Mouse (Mus musculus): ENCODE measurements around the gene Psapl1.
"Not testable (repeated sequence)": the region's sequence is repeated elsewhere in the genome, so short reads cannot be mapped to it uniquely, and the experiment has no call there.

The Psapl1 gene

DNA sequence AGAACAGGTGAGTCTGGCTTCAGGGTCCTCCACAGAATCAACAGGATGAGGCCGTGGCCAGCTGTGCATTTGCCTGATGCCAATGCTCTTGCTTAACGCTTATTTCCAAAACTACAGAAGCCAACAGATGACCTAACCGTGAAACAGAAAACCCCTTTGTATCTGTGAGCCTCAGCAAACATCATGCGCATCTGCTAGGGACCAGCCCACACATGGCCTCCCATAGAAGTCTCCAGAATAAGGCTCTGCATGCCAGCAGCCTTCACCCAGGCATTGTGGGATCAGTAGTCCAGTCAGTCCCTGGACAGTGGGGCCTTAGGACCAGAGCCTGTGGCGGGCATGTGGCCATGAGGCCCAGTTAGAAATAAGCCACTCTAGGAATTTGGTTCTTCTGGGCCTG is 400 bp upstream of the Psapl1 start:
- DNase-seq (ENCODE audit: low read depth) = no peak

DNA sequence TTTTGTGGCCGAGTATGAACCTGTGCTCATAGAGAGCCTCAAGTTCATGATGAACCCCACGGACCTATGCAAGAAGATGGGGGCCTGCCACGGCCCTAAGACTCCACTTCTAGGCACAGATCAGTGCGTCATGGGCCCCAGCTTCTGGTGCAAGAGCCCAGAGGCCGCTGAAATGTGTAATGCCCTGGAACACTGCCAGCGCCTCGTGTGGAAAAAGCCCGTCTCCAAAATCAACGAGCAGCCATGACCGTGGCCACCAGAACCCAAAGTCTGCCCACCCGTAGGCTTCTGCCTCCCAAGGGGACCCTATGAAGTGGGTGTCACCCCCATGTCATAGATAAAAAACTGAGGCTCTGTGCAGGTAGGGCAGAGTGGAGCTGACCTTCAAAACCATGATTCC is 1.6 kb downstream of the Psapl1 start:
- DNase-seq (ENCODE audit: low read depth) = no peak

DNA sequence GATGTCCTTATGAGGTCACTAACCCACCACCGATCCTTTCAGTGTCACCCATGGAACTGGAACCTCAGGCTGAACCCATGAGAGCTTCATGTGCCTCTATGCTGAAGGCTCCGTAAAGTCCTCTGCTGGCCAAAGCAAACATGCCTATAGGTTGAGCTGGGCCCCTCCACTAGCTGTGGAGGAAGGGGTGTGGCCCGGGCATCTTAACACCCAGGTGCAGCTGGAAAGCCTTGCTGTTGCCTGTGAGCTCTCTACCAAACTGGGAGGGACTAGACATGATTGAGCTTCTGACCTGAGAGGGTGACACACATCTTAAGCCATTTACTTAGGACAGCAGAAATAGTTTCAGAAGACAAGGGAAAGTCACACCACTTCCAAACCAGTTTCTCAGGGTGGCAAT is 5.0 kb downstream of the Psapl1 start:
- DNase-seq (ENCODE audit: low read depth) = no peak

DNA sequence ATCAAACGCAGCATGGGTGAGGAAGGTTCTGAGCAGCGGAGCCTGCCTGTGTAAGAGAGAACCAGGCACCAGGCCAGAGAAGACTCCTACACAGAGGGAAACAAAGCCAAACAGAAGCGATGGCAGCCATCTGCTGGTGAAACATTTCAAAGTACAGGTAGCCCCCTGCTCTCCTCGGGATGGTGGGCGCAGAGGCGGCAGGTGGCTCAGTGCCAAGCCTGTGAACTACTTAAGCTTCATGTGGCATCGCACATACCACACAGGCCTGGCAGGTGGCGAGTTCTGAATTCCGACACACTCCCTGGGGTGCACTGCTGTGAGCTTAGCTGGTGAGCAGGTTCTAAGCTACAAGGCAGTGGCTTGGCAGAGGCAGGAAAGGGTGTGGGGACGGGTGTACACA is 9.5 kb downstream of the Psapl1 start:
- DNase-seq (ENCODE audit: low read depth) = no peak

DNA sequence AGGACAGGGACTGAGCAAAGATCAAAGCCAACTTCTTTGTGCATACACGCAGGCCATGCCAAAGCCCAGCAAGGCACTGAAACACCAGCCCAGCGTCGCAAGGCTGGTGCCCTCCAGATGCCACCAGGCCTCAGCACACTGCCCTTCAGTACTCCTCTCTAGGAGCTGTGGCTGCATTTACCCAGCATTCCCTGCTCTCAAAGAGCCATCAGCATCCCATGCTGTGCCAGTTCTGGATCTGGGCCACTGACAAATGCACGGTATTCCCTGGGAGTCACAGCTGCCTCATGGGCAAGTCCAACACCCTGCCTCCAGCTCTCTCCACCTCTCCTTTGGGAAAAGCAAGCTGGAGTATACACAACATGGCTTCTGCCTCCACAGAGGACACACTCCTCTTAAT is 16.3 kb downstream of the Psapl1 start:
- no peak for DNase-seq (ENCODE audit: low read depth)

DNA sequence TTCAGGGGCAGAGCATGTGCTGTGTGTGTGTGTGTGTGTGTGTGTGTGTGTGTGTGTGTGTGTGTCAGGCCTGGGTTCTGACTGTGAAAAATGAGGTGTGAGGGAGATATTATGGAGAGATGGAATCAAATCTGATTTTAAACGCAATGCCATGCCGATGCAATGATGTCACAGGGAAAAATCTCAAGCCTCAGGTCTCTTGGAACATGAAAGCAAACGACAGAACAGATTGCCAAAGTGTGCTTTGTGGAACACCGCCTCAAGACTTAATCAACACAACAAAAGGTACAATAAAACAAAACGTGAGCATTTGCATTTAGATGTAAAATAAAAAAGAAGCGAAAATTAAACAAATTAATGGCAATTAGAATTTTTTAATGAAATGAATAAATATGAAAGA is 16.8 kb downstream of the Psapl1 start:
- DNase-seq (ENCODE audit: low read depth) = no peak

DNA sequence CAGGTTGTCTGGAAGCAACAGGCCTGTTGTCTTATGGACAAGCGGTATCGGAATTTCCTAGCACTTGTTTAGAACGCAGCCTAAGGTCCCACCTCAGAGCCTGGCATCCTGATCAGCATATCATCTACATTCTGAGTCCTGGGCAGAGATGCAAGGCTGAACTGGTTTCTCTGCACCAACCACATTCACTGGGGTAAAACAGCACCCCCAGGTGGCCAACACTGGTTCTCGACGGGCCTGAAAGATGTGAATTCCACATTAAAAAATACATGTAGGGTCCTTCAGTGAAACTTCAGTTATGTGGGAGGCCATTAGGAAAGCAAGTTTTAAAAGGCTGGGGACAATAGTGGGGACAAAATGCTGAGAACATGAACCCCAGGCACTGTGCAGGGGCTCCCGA is 20.0 kb downstream of the Psapl1 start:
- peak; percentile 56 for DNase-seq (ENCODE audit: low read depth)

DNA sequence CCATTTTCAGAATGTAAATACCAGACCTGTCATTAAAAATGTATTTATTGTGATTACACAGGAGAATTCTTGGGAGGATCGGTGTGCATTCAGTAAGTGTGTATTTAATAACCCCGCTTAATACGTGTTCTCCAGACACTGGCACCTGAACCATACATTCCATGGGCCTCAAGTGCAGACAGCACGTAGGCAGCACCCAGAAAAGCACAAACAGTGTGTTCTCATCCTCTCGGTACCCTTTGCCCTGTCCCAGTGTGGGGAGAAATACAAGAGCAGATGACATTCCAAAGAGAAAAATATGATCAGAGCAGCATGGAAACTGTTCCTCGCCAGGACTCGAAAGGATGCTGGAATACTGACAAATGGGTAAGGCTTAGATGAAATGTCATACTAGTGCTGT is 22.0 kb downstream of the Psapl1 start:
- no peak for DNase-seq (ENCODE audit: low read depth)

DNA sequence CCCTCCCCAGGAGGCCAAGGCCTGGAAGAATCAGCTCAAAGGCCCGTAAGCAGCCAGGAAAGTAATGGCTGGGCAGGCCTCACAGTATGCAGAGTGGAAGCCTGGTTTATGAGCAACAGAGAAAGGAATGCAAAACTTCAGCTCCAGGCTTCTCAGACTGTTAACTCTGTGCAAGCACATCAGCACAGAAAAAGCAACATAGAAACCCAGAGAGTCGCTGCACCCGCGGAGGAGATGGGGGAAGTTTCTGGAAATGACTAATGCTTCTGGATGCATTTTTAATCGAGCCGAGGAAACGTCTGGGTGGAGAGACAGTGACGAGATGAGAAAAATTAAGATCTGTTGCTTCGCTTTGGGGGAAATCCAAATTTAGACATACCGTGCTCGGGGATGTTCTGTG is 22.5 kb downstream of the Psapl1 start:
- DNase-seq (ENCODE audit: low read depth) = peak; percentile 82

DNA sequence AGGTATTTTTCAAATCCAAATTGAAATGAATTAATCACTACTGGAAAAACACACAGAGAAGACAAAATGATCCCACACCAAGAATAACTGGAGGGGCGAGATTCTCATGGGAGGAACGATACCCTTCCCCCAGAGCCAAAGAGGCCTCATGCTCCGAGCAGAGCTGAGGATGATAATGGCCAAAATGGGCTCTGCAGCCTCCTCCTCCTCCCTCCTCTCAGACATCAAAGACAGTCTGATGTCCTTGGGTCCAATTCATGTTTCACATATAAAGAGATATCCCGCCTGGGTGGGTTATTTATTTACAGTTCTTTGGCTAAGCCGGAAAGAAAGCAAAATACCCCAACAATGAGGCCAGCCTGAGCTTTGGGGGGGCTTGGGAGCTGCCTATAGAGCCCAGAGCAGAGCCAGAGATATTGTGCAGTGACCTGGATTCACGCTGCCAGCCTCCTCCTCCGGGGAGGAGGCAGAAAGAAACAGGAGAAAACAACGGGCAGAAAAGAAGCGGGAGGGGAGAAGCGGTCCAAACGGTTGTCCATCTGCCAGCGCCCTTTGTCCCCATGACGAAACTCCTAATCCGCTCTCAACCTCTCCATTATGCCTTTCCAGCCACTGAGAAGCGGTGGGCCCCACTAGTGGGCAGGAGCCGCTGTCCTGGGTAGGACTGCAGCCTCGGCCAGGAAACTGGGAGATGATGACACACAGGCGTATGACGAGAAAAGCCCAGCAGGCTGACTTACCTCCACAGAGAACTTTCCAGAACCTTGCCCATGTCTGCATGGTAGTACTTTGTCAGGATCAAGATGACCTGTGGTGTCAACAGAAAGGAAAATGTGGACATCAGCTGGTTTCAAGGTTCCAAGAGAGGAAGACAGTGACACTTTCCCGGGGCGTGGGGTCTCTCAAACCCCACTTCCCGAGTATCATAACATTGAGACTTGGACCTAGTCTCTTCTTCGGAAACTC is 24.9 kb downstream of the Psapl1 start:
- no peak for DNase-seq (ENCODE audit: low read depth)

DNA sequence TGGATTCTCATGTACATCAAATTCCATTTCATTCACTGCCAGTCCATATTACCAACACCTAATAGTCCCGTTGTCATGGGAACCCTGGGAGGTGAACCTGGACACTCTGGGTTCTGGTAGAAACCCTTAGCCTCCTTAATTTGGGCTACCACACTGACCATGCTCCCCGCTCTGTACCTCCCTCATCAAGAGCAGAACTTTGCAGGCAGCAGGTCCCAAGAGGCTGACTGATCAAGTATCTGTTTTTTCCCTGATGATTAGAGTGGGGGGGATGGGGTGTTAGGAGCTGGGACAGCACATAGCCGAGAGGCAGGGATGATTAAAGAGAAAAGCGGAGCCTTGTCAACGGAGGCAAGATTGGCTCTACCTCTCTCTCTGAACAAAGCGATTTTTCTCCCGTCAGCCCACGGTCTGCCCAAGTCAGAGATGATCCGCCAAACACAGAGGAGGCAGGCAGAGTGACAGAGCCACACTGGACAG is 26.5 kb downstream of the Psapl1 start:
- DNase-seq (ENCODE audit: low read depth) = no peak

DNA sequence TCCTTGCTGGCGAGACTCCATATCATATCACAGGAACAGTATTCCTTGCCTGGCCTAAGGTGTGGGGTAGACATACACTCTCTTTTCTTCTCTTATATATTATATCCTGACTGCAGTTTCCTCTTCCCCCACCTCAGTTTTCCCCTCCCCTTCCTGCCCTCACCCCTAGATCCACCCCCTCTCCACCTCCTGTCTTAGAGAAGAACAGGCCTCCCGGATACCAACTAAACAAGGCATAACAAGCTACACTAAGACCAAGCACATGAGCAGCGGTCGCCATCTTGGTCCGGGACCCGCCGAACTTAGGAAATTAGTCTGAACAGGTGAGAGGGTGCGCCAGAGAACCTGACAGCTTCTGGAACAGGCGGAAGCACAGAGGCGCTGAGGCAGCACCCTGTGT is 33.7 kb downstream of the Psapl1 start:
- DNase-seq (ENCODE audit: low read depth) = not testable (repeated sequence)

DNA sequence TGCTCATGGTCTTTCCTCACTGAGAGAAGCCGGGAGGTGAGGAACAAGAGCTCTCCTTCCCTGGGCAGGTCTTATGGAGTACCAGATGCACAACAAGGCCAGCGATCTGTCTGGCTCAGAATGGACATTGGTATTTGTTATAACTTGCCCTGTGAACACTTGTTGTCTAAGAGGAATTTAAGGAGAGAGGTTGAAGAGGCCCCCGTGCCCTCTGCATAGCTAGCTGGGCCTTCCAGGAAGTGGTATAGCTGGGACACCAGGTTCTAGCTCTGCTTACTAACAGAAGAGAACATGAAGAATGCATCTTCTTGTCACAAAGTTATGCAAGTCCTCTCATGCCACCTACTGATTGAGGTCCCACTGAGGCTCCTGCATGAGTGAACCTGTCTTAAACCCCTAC is 44.2 kb downstream of the Psapl1 start:
- DNase-seq (ENCODE audit: low read depth) = no peak

DNA sequence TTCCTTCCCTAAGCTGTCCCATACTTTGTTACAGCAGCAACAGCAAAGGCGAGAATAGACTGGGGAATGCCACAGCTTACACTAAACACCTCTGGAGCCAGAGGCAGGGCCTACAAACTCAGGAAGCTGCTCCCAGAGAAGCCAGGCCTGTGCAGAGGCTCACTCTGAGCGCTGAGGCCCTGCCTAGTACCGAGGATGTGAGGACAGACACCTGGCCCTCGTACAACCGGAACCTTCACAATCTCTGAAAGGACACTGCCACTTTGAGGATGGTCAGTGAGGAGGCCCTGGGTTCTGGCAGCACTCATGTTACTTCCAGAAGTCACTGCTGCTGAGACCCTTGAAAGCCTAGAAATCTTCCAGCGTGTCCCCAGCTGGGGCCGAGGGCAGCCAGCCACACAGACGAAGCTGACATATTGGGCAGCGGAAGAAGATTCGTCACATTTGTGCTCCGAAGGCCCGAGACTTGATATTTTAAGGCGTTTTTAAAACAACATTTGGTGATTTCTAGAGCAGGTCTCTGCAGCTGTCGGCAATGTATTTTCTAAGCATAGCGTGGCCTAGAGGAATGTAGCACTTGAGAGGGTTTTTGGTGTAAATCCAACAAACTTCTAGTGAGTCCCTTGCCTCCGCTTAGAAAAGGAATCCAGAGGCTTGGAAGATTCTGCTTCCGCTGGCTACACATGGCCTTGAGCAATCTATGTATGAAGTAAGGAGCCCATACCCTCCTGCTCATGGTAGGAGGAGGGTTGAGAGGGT is 49.1 kb downstream of the Psapl1 start:
- DNase-seq (ENCODE audit: low read depth) = no peak

DNA sequence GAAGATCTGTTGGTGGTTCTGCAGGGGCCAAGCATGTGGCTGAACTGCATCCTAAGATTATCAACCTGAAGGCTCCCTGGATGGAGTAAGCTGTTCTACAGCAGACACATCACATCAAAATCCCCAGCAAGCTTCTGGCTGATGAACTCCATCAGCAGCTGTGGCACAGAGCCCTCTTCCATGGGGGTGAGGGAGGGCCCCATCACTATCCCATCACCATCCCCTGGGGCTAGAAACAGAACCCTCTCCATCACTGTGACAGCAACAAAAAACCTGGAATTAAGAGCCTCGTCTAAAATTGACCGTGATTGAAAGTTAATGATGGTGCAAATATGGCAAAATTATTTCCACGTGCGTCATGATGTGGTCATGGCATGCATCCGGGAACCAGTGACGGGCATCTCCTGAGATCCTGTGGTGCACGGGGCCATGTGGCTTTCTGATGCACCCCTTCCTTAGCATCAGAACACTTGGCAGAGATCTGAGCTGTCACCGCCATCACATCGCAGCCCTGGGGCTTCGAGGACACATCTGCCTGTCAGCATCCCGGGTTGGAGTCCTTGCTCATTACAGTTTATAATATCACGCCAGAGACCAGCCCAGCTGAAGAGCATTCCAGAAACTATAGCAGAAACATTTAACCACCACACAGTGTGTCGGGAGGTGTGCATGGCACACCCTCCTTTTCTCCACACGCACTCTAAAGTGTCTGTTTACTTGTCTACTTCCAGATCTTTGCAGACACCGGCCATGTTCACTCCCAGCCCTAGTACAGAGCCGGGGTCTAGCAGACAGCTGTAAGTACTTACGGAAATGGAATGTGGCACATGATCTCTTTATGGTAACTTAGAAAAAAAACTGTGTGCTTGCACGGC is 51.1 kb downstream of the Psapl1 start:
- no peak for DNase-seq (ENCODE audit: low read depth)

Measured in NIH3T3 (cell line).